Mouse (Mus musculus): Measurements from ENCODE around the gene Ttc21a.

The Ttc21a gene

GRCm38 (mm10) chr9:119973869-119974520, 36.6 kb downstream of the Ttc21a start:
- in situ Hi-C loops (cut with MboI; ENCODE audit: low sequenced_read_pairs): no loop called here

- in situ Hi-C loops (cut with MboI; ENCODE audit: low sequenced_read_pairs): no loop called here
Measured at GRCm38 (mm10) chr9:119974609-119975008, 37.2 kb downstream of the Ttc21a start.

GRCm38 (mm10) chr9:119975286-119975685, 37.9 kb downstream of the Ttc21a start:
- in situ Hi-C loops (cut with MboI; ENCODE audit: low sequenced_read_pairs): no loop called here

GRCm38 (mm10) chr9:119976704-119977556, 39.5 kb downstream of the Ttc21a start:
- in situ Hi-C loops (cut with MboI; ENCODE audit: low sequenced_read_pairs): no loop called here

- in situ Hi-C loops (cut with MboI; ENCODE audit: low sequenced_read_pairs): no loop called here
Measured at GRCm38 (mm10) chr9:119977557-119978060, 40.2 kb downstream of the Ttc21a start.

GRCm38 (mm10) chr9:119978151-119978810, 40.9 kb downstream of the Ttc21a start:
- in situ Hi-C loops (cut with MboI; ENCODE audit: low sequenced_read_pairs): no loop called here

- in situ Hi-C loops (cut with MboI; ENCODE audit: low sequenced_read_pairs): no loop called here
Measured at GRCm38 (mm10) chr9:119978811-119979441, 41.5 kb downstream of the Ttc21a start.

GRCm38 (mm10) chr9:119979749-119980148, 42.3 kb downstream of the Ttc21a start:
- in situ Hi-C loops (cut with MboI; ENCODE audit: low sequenced_read_pairs): no loop called here

- in situ Hi-C loops (cut with MboI; ENCODE audit: low sequenced_read_pairs): no loop called here
Measured at GRCm38 (mm10) chr9:119980770-119981182, 43.4 kb downstream of the Ttc21a start.

- in situ Hi-C loops (cut with MboI; ENCODE audit: low sequenced_read_pairs): no loop called here
Measured at GRCm38 (mm10) chr9:119981183-119982179, 44.1 kb downstream of the Ttc21a start.

- in situ Hi-C loops (cut with MboI; ENCODE audit: low sequenced_read_pairs): no loop called here
Measured at GRCm38 (mm10) chr9:119982241-119982811, 44.9 kb downstream of the Ttc21a start.

GRCm38 (mm10) chr9:119982956-119983551, 45.6 kb downstream of the Ttc21a start:
- in situ Hi-C loops (cut with MboI; ENCODE audit: low sequenced_read_pairs): no loop called here

GRCm38 (mm10) chr9:119983585-119984535, 46.5 kb downstream of the Ttc21a start:
- in situ Hi-C loops (cut with MboI; ENCODE audit: low sequenced_read_pairs): no loop called here

- in situ Hi-C loops (cut with MboI; ENCODE audit: low sequenced_read_pairs): no loop called here
Measured at GRCm38 (mm10) chr9:119984536-119985011, 47.2 kb downstream of the Ttc21a start, which contains the start of gene Csrnp1. Csrnp1 (minus strand) TSS chr9:119984658.

- in situ Hi-C loops (cut with MboI; ENCODE audit: low sequenced_read_pairs): no loop called here
Measured at GRCm38 (mm10) chr9:119985881-119986574, 48.6 kb downstream of the Ttc21a start.

GRCm38 (mm10) chr9:119988304-119988703, 50.9 kb downstream of the Ttc21a start:
- in situ Hi-C loops (cut with MboI; ENCODE audit: low sequenced_read_pairs): no loop called here

- in situ Hi-C loops (cut with MboI; ENCODE audit: low sequenced_read_pairs): no loop called here
Measured at GRCm38 (mm10) chr9:119991310-119991709, 53.9 kb downstream of the Ttc21a start.

Measured in CH12F3 (cell line).